Mouse (Mus musculus) cerebellum, adult 2 months (tissue): ENCODE data around the gene Vgll4. TPM values are rescaled to one million over a fixed set of nuclear protein-coding genes. Genes with fewer than 3 reads are reported as not detected.

Experiments
- DNase-seq, 2 experiments: peaks; one replicate each; pipeline ENCODE4 v3.0.0; 2021
- H3K27ac ChIP-seq: fragments of 200-500 bp; 2 replicates; pipeline ENCODE4 v1.5.1; 2012; ENCODE audit warnings: low read length, control low read depth, inconsistent platforms; ENCODE audit not compliant: insufficient read depth
- H3K27me3 ChIP-seq: fragments of 200-500 bp; 2 replicates; pipeline ENCODE4 v1.6.1; 2012; ENCODE audit warnings: inconsistent platforms, mild to moderate bottlenecking, low read length, moderate library complexity; ENCODE audit not compliant: control insufficient read depth, insufficient read depth
- H3K4me1 ChIP-seq: fragments of 200-500 bp; 2 replicates; pipeline ENCODE4 v1.6.1; 2011; ENCODE audit warnings: low read length; ENCODE audit not compliant: control insufficient read depth, insufficient read depth
- H3K4me3 ChIP-seq: fragments of 200-500 bp; replicated peaks from 2 replicates; pipeline ENCODE3; 2011; ENCODE audit warnings: mild to moderate bottlenecking, low read depth, low read length, control low read depth; ENCODE audit not compliant: insufficient read depth
- CTCF ChIP-seq: fragments of 200-500 bp; IDR thresholded peaks from 2 replicates; pipeline ENCODE4 v1.5.1; 2011; ENCODE audit warnings: low read depth, mild to moderate bottlenecking, control low read depth, low read length, moderate library complexity, borderline replicate concordance; ENCODE audit not compliant: insufficient read depth
- POLR2A ChIP-seq: fragments of 200-500 bp; IDR thresholded peaks from 2 replicates; pipeline ENCODE4 v1.6.1; 2011; ENCODE audit warnings: low read length, control low read depth, borderline replicate concordance; ENCODE audit not compliant: insufficient read depth
- WGBS: fragments of 180-500 bp; shearing (Covaris S2); methylation state at CpG from one replicate; pipeline ENCODE4 v1.1.7; 2018; 5-methylcytosine and 5-hydroxymethylcytosine counted together
- polyA plus RNA-seq: library from polyadenylated mRNA; depleted of rRNA; stranded (reverse); fragments of >200 nt; gene quantifications from 2 replicates; pipeline ENCODE4 v1.2.3, GENCODE M21; 2012; rRNA removed

Gene Vgll4
- polyA plus RNA-seq, 1 experiment = 23.9 TPM

- Histone ChIP-seq H3K27me3 (no peaks in the 10 kb centered on the region), H3K27ac (no peak overlapping the region), H3K4me1 (peaks cover 4% of the 10 kb centered on the region), H3K4me3 (no peak overlapping the region)
- 38% methylated on average over 11 of the region's 11 CpGs for WGBS
- DNase-seq = no peak
- TF ChIP-seq CTCF (no peak), POLR2A (no peak)
These were observed 151.8 kb downstream of the Vgll4 start for GRCm38 (mm10) chr6:114817948-114818347.

GRCm38 (mm10) chr6:114814882-114815650 is 154.7 kb downstream of the Vgll4 start:
- DNase-seq = no peak
- 67% methylated on average over 5 of the region's 5 CpGs for WGBS

GRCm38 (mm10) chr6:114814199-114814881 is 155.5 kb downstream of the Vgll4 start:
- no peaks in the 10 kb centered on the region for H3K27me3 ChIP-seq
- TF ChIP-seq CTCF (no peak), POLR2A (no peak)
- WGBS = 50% methylated on average over 6 of the region's 6 CpGs
- H3K4me3 ChIP-seq = no peak overlapping the region
- H3K27ac ChIP-seq = no peak overlapping the region
- peaks cover 4% of the 10 kb centered on the region for H3K4me1 ChIP-seq
- no peak for DNase-seq

More at GRCm38 (mm10) chr6:114814882-114815650, 154.7 kb downstream of the Vgll4 start:
- no peak overlapping the region for H3K27ac ChIP-seq
- H3K4me3 ChIP-seq = no peak overlapping the region
- H3K4me1 ChIP-seq = peaks cover 4% of the 10 kb centered on the region
- TF ChIP-seq CTCF (peak; percentile 16; the same call in 1 of the 2 replicates), POLR2A (no peak)
- H3K27me3 ChIP-seq = no peaks in the 10 kb centered on the region

GRCm38 (mm10) chr6:114812779-114813178 is 157.0 kb downstream of the Vgll4 start:
- no peaks in the 10 kb centered on the region for H3K27me3 ChIP-seq
- no peak for DNase-seq
- no peaks in the 10 kb centered on the region; the same call in 1 of the 2 replicates for H3K4me1 ChIP-seq
- H3K27ac ChIP-seq = no peak overlapping the region
- WGBS = 46% methylated on average over 4 of the region's 4 CpGs
- no peak for TF ChIP-seq POLR2A
- TF ChIP-seq CTCF = no peak
- no peak overlapping the region for H3K4me3 ChIP-seq

GRCm38 (mm10) chr6:114812322-114812721 is 157.5 kb downstream of the Vgll4 start:
- no peaks in the 10 kb centered on the region for H3K27me3 ChIP-seq
- DNase-seq = peak in 1 of 2 experiments; percentile 8
- 33% methylated on average over 5 of the region's 5 CpGs for WGBS
- no peaks in the 10 kb centered on the region; the same call in 1 of the 2 replicates for H3K4me1 ChIP-seq
- TF ChIP-seq CTCF = no peak
- no peak overlapping the region for H3K27ac ChIP-seq
- H3K4me3 ChIP-seq = no peak overlapping the region

Other genes with a start within 250 kb of the Vgll4 start
- 28.5 and 32.4 TPM in 2 replicates for gene Tamm41, start 67.9 kb upstream of the Vgll4 start, polyA plus RNA-seq
- gene Syn2, start 164.9 kb upstream of the Vgll4 start, polyA plus RNA-seq = 272 and 292 TPM in 2 replicates